Mouse (Mus musculus) kidney, postnatal 14 days (tissue): Measurements from ENCODE around the gene Naaladl2.
"Not testable (repeated sequence)": the region's sequence is repeated elsewhere in the genome, so short reads cannot be mapped to it uniquely, and the experiment has no call there.

Source experiments
- DNase-seq: peaks from one replicate; pipeline ENCODE4 v3.0.0; 2022; ENCODE audit warnings: mixed read lengths

Naaladl2 gene

DNA sequence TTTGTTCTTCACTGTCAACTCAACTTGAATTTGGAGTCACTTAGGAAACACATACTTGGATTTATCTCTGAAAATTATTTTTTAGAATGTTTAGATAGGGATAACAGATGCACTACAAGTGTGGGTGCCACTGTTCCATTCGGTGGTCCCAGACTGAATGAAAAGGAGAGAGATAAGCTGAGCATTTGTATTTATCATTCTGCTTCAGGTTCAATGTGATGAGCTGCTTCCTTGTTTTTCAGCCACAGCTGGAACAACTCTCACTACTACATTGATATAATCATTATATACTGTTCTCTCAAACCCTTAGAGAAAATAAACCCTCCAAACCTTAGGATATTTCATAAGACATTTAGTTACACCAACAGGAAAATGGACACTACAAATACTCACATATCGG, 918.6 kb downstream of the Naaladl2 start:
- DNase-seq: no peak

DNA sequence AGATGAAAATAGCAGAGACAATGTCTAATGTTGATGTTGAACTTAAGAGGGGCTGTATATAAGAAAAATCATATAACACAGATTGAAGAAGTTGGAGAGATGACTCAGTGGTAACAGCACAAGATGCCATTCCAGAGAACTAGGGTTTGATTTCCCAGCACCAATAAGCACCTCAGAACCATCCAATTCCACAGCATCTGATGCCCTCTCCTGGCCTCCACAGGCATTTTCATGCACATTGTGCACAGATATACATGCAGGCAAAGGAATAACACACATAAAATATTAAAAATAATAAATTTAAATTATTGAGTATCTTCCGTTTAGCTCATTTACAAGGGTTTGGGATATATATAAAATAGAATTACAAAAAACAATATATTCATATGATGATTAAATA, 926.6 kb downstream of the Naaladl2 start:
- DNase-seq: no peak

DNA sequence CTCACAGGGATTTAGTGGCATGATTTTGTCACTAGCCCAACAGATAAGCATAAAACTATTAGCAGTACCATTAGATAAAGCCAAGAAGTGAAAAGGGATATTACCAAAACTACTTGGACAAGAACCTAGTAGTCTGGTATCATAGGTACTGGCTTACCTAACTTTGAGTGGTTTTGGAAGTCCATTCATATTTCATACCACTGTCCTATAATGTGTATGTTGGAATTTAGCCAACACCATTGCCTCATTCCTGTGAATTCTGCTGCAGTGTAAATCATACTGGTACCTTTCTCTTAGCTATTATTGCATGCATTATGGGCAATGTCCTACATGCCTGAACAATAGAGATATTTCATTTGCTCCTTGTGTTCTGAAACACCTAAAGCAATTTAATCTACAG, 977.5 kb downstream of the Naaladl2 start:
- no peak for DNase-seq

DNA sequence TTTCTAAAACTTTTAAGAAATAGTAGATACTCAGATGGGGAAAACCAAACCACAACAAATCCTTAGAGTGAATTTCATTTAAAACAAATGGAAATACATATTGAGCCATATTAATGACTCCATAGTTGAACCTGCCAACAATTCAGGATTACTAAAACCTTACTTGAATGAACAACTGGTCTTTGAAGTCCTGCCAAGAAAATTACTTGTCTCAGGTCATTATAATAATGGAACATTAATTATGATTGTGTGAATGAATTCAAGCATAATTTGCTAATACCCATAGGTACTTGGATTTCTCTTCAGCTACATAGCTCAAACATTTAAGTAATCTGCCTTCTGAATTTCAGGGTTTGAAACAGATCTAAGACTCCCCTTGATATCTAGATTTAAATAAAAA, 980.1 kb downstream of the Naaladl2 start:
- DNase-seq: no peak

DNA sequence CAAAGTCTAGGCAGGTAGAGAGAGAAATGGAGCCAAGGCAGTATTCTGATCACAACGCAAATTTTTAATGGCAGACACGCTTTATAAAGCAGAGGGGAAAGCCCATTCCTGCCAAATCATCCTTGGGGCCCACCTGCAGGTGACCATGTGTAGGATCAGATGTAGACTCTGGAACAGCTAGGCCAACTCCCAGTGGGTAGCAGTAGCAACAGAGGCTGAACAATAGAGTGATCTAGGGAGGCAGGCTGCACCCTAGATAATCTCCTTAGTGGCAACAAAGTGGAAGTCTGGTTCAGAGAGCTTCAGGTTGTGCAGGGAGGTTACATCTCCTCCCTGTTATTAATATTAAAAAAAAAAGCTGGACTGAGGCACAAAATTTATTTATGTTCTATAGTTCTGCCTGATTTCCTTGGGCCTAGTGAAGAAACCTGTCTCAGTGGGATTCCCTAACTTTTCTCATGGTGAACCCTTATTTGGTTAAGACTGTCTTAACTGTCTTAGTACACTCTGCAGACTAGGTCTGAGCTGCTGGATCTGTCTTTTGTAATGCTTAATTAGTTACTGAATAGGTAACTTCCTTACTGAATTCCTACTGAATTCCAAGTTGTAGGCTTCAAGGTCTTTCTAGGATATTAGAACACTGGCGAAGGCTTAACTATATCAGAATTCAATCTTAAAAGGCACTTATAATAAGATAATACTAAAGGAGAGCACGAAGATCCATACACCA, 992.8 kb downstream of the Naaladl2 start:
- DNase-seq: not testable (repeated sequence)

DNA sequence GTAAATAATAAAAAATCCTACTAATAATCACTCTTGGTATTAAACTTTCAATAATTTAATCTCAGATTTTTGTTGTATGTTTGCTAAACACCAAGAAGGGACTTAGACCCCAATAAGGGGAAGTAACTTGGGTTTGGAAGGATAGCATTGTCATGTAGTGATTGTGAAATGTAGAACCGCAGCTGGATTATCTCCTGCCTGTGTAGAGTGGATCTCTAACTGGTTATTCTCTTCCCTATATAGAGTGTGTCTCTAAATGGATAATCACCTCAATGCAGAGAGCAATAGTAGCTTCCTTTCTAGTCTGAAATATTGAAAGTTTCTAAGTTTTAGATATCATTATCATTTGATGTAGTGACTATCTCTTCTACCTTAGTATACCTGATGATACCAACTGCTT, 1001.3 kb downstream of the Naaladl2 start:
- no peak for DNase-seq

DNA sequence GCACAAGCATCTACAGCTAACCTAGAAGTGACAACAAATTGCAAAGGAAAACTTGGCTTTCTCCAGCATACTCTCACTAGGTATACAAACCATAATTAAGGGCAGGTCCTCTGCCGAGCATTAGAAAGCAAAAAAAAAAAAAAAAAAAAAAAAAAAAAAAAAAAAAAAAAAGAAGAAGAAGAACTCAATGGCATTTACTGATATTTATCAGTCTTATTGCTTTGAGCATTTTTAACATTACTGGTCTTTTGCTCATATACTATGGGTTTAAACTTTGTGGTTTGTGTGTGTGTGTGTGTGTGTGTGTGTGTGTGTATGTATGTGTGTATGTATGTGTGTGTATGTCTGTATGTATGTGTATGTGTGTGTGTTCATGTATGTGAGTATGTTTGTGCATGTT, 1006.1 kb downstream of the Naaladl2 start:
- DNase-seq: no peak

DNA sequence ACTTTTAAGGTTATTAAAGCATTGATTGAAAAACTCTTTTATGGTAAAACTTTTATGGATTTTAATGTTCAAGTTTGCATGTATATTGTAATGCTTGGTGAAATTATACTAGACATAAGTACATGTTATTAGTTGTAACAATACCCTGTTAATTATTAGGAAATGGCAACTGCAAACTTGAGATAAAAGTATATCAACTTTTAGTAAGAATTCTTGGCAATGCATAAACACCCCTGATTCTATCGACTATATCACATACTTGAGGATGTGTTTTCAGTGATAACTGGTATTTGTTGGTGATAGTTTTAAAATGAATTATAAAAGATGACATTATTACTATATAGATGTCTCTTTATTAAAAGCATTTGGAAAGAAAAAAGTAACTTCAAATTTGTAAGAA, 1017.9 kb downstream of the Naaladl2 start:
- DNase-seq: no peak

DNA sequence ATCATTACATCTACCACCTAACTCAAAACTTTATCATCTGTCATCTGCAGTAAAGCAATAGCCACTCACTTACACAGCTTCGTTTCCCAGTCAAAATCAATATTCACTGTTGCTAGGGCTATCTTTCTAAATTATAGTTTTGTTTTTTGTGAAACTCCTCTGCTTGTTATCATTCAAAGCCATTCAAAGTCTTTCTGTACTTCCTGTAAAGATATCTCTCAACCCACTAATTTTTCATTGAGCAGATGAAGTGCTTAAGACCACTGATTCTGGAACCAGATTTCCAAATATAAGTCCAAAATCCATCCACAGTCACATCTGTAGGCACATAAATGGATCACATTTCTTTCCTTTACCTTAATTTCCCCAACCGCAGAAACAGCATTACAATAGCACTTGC, 1020.0 kb downstream of the Naaladl2 start:
- DNase-seq: no peak

DNA sequence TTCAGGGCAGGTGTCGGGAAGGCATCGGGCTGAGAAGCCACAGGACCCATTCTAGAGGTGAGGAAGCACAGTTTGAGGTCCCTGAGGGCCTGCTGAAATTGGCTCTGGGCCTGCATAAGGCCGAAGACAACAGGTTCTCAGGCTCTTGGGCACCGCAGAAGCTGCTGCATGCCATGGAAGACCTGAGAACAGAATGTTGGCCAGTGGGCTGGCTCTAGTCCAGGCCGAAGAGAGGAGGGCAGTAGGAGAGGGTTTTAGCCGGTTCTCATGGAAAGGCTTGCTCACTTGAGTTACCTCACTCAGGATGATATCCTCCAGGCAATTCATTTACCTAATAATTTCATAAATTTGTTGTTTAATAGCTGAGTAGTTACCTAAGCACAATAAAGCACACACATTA, 1025.9 kb downstream of the Naaladl2 start:
- no peak for DNase-seq

DNA sequence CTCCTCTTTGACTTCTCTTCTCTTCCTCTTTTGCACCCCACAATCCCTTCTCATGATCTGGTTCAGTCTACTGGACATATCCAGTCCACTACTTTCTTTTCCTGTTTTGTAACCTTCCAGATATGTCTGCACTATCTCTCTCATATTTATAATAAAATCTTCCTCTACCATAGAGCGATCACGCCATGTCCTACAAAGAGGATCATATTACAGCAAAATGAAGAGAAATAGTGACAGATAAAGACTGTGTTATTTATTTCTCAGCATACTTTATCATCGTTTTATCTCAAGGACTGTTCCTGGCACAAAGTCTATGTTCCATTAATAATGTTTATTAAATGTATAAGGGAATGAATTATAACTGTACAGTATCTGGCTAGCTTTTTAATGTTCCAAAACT, 1029.2 kb downstream of the Naaladl2 start:
- DNase-seq: no peak

DNA sequence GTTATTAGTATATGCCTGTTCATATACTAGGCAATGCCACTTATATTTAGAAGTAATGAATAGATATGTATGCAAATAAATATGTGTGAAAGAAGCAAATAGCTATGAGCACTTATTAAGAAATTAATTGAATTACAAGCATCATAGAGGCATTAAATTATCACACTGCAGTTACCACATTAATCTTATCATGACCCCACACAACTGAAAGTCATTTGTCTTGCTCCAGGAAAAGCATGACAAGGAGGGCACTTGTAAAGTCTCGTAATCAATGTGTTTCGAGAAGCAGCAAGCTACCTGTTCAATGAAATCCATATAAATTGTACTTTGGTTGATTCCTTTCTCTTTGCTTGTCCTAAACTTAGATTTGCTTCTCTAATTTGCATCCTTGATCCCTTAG, 1030.7 kb downstream of the Naaladl2 start:
- no peak for DNase-seq

DNA sequence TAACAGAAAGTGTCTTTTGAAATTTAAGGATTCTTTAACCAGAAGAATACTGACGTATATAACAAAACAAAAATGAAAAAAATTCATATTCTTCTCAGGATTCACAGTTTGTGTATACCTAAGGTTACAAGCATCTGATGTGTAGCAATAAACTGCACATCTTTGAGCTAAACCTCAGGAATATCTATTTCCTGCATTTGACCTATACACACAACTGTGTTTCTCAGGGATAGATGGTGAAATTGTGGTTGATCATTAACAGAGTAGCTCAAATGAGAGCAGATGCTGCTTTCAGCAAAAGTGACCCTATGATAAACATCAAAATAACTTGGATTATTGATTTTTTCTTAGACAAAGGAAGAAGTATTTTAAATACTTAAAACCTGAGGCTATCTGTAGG, 1037.7 kb downstream of the Naaladl2 start:
- no peak for DNase-seq

DNA sequence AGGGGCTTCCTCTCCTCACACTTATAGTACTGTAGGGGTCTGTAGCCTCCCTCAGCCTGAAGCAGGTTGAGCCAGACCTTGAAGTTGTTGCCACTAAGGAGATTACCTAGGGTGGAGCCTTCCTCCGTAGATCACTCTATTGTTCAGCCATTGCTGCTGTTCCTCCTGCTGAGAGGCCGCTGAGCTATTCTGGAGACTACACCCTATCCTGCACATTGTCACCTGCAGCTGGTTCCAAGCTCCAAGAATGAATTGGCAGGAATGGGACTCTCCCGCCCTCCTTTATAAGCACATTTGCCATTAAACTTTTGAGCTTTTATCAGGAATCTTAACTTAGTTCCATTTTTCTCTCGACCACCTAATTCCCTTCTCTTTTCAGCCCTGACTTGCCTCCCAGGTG, 1064.3 kb downstream of the Naaladl2 start:
- DNase-seq: no peak

DNA sequence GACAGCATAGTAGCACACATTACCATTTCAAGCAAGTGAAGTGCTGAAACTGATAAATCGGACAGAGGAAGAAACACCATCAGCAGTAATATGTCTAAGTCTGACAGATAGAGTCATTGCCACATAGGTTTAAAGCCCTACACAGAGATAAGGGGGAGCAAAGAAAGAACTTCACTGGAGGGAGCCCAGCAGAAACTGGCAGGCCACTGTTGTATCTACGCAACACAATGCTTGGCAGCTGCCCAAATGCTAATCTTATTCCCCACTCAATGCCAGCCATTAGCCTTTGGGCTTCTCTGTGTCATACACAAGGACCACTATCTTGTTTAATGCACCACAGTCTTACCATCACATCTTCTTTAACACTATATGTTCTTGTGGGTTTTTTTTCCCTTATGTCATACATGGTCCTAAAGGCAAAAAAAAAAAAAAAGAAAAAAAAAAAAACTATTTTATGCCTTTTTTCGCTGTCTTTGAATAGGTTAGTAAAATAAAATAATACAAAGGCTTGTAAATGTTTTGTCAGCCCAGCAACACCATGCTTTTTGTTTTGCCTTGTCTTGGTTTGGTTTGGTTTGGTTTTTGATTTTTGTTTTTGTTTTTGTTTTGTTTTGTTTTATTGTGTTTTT, 1072.8 kb downstream of the Naaladl2 start:
- peak; percentile 2 for DNase-seq

DNA sequence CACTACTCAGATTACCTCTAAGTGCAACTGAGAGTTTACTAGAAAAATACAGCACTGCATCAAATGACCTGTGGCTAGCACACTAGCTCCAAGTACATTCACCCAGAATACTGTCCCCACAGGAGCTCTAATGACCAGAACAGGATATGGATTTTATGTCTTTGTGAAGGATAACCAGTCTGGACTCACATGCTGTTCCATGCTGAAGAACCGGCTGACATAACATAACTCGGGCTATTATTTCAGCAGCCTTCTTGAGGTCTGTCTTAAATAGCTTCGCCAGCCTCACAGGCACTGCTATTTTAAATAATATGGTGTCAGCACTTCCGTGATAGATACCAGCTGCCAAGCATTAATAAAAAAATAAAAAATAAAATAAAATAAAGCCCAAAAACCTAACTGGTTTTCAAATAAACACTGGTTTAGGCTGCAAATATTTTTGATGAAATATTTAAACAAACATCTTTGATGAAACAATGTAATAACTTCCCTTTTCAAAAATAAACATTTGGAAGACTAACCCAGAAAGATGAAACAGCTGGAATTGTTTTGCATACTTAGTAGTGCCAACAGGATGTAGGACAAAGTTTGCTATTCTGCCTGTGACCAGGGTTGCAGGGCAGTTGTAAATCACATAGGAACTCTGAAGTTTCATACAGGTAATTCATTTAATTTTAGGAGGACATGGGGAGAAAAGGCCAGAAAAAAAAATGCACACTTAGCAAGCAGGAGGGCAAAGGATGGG, 1073.5 kb downstream of the Naaladl2 start:
- DNase-seq: peak; percentile 17

DNA sequence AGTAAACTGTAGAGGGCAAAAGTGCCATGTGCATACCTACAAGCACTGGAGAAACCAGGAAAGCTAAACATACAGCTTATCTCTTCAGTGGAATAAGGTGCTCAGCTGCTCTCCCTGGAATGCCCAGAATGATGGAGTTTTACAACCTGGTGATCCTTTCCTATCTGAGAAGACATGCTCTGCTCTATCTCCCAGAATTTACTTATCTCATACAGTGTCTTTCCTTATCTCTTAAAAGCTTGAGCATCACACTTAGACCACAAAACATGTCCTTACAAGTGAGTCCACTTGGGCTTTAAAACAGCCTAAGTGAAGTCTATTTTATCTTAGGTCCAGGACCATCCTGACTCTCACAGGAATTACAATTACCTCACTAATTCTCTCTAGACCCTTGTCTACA, 1095.8 kb downstream of the Naaladl2 start:
- DNase-seq: no peak

DNA sequence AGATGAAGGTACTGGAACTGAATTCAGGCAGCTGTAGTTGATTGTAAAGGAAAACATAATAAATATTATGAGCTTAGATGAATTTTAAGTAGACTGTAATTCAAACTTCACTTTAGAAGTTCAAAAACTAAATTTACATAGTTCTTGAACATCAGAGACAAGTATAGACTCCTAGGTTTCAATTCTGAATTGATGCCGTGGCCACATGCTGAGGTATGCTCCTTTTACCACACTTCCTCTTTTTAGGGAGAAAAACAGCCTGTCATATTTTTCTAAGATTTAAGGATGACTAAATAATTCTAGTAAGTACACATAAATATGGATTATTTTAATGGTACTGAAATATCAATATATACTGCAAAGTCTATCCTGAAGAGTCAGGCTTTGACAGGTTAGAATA, 1142.3 kb downstream of the Naaladl2 start:
- no peak for DNase-seq

DNA sequence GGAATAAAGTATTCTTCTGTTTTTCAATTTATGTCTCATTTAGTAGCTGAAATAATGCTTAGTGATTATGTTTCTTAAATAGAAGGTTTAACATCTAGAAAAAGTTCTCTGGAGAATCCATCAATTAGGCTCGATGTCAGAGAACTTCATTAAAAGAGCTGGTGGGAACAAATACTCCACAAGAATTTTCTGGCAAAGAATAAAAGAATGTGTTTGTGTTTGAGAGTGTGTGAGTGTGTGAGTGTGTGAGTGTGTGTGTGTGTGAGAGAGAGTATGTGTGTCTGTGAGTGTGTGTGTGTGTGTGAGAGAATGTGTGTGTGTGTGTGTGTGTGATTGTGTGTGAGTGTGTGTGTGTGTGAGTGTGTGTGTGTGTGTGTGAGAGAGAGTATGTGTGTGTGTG, 1170.3 kb downstream of the Naaladl2 start:
- DNase-seq: no peak

DNA sequence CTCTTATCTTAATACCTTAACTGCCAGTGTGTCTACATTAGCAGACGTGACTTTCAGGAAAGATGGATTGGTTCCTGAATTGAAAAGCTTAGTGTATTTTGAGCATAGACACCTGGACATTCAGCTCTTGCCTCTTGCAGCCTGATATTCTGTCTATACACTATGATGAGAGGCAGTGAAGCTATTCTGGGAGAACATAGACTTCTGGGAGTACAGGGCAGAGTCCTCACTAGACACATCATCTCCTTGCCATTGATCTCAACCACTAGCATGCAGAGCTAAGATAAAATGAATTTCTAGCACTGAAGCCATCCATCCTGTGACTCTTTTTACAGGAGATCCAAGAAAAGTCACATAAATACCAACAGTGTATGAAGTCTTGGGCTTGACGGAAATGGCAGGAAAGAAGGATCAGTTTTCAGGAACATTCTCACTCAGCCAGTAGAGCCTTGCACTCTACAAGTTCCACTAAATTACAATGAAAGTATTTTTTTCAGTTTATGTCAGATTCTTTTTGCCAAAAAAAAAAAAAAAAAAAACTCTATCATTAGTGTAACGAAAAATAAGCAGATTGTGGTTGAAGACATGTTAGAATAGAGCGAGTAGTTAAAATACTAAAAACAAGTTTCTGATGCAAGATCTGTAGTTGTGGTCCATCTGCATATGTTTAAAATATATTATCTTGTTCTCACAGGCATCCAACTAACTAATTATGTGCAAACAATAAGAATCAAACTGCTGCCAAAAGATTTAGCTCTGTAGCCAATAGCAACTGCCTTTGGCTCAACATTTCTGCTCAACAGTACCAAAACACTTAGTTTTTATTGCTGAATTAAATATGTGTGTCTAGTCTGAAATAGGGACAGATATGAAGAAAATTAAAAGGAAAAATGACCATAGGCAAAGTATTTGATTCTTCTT, 1171.1 kb downstream of the Naaladl2 start:
- no peak for DNase-seq

DNA sequence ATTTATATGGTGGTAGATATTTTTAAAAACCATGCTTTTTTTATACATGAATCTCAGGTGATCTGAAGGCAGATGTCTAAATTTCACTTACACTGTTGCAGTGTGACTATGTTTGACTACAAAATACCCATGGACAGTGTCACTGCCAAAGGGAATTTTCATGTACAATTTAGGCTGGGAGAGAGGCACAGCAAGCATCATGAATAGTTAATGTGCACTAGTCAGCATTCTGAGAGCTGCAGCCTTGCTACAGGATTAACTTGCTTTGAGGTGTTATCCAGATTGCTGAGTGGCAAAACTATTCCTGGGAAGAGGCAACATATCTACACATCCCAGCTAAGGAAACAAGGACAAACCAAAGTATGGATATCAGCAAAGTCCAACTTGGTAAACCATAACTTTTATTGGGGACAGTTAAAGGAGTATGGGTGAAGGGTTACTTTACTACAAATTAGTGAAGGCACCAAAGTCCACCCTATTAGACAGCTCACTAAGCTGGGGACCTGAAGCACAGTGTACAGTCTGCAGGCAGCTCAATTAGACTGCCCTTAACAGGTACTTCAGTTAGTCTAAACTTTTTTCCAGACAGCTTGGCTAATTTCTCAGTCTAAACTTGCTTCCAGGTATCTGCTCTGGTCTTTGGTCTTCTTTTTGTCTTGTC, 1181.0 kb downstream of the Naaladl2 start:
- no peak for DNase-seq

DNA sequence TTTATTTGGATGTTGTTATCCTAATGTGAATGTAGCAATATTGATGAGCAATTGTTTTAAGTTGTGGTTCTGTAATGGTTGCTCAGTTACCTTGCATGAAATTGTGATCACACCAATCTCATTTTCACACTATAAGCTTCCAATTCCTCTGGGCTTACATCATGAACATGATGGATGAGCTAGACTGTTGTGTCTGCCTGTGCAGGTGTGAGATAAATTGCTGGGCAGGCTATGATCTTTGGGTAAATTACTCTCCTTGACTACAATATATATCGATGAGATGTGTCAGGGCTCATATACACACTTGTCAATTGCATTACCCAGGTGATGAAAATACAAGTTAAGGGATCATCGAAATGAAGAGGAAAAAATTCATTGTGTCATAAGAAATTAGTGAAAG, 1197.9 kb downstream of the Naaladl2 start:
- no peak for DNase-seq

DNA sequence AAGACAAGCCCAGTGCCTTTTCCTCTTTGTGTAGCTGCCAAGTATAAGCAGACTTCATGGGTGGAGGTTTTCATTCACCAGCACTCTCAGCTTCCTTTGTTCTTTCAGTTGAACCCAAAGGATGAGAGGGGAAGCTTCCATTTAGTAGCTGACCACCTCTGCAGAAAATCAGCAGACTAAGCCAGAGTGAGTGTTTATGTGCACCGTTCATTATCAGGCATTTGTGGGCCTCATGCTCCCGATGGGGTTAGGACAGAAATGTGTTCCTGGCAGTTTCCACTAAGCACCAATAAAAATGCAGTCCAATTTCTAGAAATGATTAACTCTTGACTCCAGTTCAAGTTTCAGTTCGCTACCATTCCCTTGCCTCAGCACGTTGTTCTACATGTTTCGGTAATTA, 1206.8 kb downstream of the Naaladl2 start:
- DNase-seq: peak; percentile 47
